Mouse (Mus musculus) gastrocnemius, postnatal 10 days (tissue): ENCODE measurements around the gene Cbx5. TPM values are rescaled to one million over a fixed set of nuclear protein-coding genes. Genes with fewer than 3 reads are reported as not detected.

Experiments used
- DNase-seq: peaks from one replicate; pipeline ENCODE4 v3.0.0; 2021; ENCODE audit warnings: mixed read lengths
- total RNA-seq, 2 experiments: library from RNA; stranded (reverse); gene quantifications; 2 replicates each; pipeline ENCODE4 v1.2.3; 2021

Gene Cbx5
- total RNA-seq, 2 experiments from 2014 or later, result 49.9 to 61.2 TPM

GRCm38 (mm10) chr15:103214971-103215907 is 24.4 kb downstream of the Cbx5 start:
- peak; percentile 86 for DNase-seq

- DNase-seq, result no peak
Observed at GRCm38 (mm10) chr15:103214149-103214548, 25.5 kb downstream of the Cbx5 start.

- no peak for DNase-seq
Observed at GRCm38 (mm10) chr15:103205156-103205555, 34.5 kb downstream of the Cbx5 start.

- DNase-seq, result no peak
Observed at GRCm38 (mm10) chr15:103202088-103202793, 37.4 kb downstream of the Cbx5 start.

- no peak for DNase-seq
Observed at GRCm38 (mm10) chr15:103197785-103198184, 41.8 kb downstream of the Cbx5 start.

GRCm38 (mm10) chr15:103196835-103197234 is 42.8 kb downstream of the Cbx5 start:
- DNase-seq, result no peak

- DNase-seq, result no peak
Observed at GRCm38 (mm10) chr15:103193606-103194005, 46.0 kb downstream of the Cbx5 start.

- peak; percentile 69 for DNase-seq
Observed at GRCm38 (mm10) chr15:103190531-103191462, 48.8 kb downstream of the Cbx5 start.

- no peak for DNase-seq
Observed at GRCm38 (mm10) chr15:103190083-103190482, 49.5 kb downstream of the Cbx5 start.

GRCm38 (mm10) chr15:103187803-103188202 is 51.8 kb downstream of the Cbx5 start:
- no peak for DNase-seq

- DNase-seq, result peak; percentile 56
Observed at GRCm38 (mm10) chr15:103185462-103186198, 54.0 kb downstream of the Cbx5 start.

GRCm38 (mm10) chr15:103183651-103184610 is 55.7 kb downstream of the Cbx5 start:
- DNase-seq, result peak; percentile 47

- DNase-seq, result peak; percentile 76
Observed at GRCm38 (mm10) chr15:103183135-103183534, 56.5 kb downstream of the Cbx5 start.

GRCm38 (mm10) chr15:103182166-103182790 is 57.3 kb downstream of the Cbx5 start:
- peak; percentile 95 for DNase-seq

- no peak for DNase-seq
Observed at GRCm38 (mm10) chr15:103180406-103180805, 59.2 kb downstream of the Cbx5 start.

- no peak for DNase-seq
Observed at GRCm38 (mm10) chr15:103178767-103179166, 60.8 kb downstream of the Cbx5 start.

- peak; percentile 63 for DNase-seq
Observed at GRCm38 (mm10) chr15:103178137-103178536, 61.5 kb downstream of the Cbx5 start.

GRCm38 (mm10) chr15:103177611-103178041 is 62.0 kb downstream of the Cbx5 start:
- no peak for DNase-seq

- DNase-seq, result peak; percentile 95
Observed at GRCm38 (mm10) chr15:103176874-103177421, 62.7 kb downstream of the Cbx5 start.
